Mouse (Mus musculus): ENCODE data around the gene Rbm24. TPM values are rescaled to one million over a fixed set of nuclear protein-coding genes. Genes with fewer than 3 reads are reported as not detected.

Rbm24 gene
- polyA plus RNA-seq, 1 experiment from 2014 or later = 2.7 TPM

DNA sequence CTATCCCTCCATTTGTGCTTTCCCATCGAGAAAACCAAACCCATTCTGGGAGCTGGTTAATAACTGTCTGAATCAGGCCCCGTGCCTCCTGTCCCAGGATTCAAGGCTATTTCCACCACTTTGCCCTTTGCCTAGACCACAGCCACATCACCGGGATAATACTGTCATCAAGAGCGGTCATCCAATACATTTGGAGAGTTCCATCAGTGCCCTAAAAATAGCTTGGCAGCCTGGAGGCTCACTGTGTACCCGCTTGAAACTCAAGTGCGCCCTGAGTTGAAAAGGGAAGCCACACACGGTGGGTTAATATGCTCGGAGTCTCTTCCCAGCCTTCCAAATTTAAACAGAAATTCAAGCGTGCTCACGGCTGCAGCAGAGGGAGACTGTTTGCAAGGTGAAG, 4.6 kb upstream of the Rbm24 start:
- H3K36me3 ChIP-seq (replicated peaks; ENCODE audit: control insufficient read depth, insufficient read depth) = no peaks in the 10 kb centered on the region
- no peaks in the 10 kb centered on the region for H3K4me1 ChIP-seq (replicated peaks; ENCODE audit: control insufficient read depth, insufficient read depth, low read length)
- no peak overlapping the region for H3K27ac ChIP-seq
- no peaks in the 10 kb centered on the region for H3K27me3 ChIP-seq (ENCODE audit: control insufficient read depth, insufficient read depth, low read length)
- H3K9me3 ChIP-seq (ENCODE audit: control insufficient read depth, low read length) = no peaks in the 10 kb centered on the region
- ATAC-seq (ENCODE audit: low FRiP score) = no peak
- H3K4me3 ChIP-seq (replicated peaks; ENCODE audit: low read length) = no peak overlapping the region
- 75% methylated on average over 10 of the region's 10 CpGs for WGBS
- no peak overlapping the region for H3K9ac ChIP-seq
- no peak for DNase-seq (ENCODE audit: low spot score)
- H3K4me2 ChIP-seq (replicated peaks) = no peak overlapping the region

DNA sequence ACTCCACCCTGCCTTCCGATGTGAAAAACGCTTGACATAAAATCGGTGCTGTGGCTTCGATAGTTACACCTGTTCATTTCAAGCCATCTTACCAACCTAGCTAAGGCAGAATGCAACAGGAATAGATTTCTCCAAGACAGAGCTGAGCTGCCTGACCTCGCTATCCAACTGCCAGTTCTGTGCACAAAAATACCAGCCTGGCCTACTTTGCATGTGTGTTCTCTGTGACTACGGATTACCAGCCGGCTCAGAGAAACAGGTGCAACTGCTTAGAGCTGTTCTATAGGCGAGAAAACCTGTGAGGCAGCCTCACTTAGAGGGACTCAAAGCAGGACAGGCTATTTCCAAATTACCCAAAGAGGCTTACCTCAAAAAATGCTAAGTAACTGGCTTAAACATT, 4.2 kb upstream of the Rbm24 start:
- H3K27me3 ChIP-seq (ENCODE audit: control insufficient read depth, insufficient read depth, low read length) = no peaks in the 10 kb centered on the region
- DNase-seq (ENCODE audit: low spot score) (no peak), ATAC-seq (ENCODE audit: low FRiP score) (no peak)
- H3K36me3 ChIP-seq (replicated peaks; ENCODE audit: control insufficient read depth, insufficient read depth) = no peaks in the 10 kb centered on the region
- H3K9ac ChIP-seq = no peak overlapping the region
- WGBS = 79% methylated on average over 8 of the region's 8 CpGs
- no peak overlapping the region for H3K4me3 ChIP-seq (replicated peaks; ENCODE audit: low read length)
- H3K27ac ChIP-seq = no peak overlapping the region
- H3K4me2 ChIP-seq (replicated peaks) = no peak overlapping the region
- 0 out of 2 replicates have a peak, but pooled peaks cover 1% of the 10 kb centered on the region for H3K4me1 ChIP-seq (replicated peaks; ENCODE audit: control insufficient read depth, insufficient read depth, low read length)
- H3K9me3 ChIP-seq (ENCODE audit: control insufficient read depth, low read length) = no peaks in the 10 kb centered on the region

DNA sequence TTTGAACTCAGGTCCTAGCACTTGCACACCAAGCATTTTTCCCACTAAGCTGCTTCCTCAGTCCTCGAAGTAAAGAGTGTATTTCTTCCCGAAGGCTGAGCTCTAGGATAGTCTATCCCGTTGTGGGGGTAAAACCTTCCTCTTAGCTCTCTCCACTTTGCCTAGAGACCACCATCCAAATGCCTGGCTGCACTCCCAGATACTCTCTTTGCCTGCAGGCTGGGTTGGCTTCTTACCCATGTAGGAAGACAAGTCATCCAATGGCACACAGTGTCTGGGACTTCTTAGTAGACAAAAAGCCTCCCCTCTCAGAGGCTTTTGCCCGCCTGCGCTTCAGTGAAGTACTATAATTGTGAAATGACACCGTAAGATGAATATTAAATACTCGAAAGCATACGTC, 2.2 kb upstream of the Rbm24 start:
- Histone ChIP-seq H3K27me3 (ENCODE audit: control insufficient read depth, insufficient read depth, low read length) (no peaks in the 10 kb centered on the region), H3K4me2 (replicated peaks) (no peak overlapping the region), H3K9me3 (ENCODE audit: control insufficient read depth, low read length) (no peaks in the 10 kb centered on the region), H3K4me1 (replicated peaks; ENCODE audit: control insufficient read depth, insufficient read depth, low read length) (0 out of 2 replicates have a peak, but pooled peaks cover 3% of the 10 kb centered on the region), H3K9ac (no peak overlapping the region), H3K4me3 (replicated peaks; ENCODE audit: low read length) (no peak overlapping the region), H3K36me3 (replicated peaks; ENCODE audit: control insufficient read depth, insufficient read depth) (no peaks in the 10 kb centered on the region), H3K27ac (no peak overlapping the region)
- no peak for ATAC-seq (ENCODE audit: low FRiP score)
- WGBS = 85% methylated on average over 8 of the region's 8 CpGs
- no peak for DNase-seq (ENCODE audit: low spot score)

DNA sequence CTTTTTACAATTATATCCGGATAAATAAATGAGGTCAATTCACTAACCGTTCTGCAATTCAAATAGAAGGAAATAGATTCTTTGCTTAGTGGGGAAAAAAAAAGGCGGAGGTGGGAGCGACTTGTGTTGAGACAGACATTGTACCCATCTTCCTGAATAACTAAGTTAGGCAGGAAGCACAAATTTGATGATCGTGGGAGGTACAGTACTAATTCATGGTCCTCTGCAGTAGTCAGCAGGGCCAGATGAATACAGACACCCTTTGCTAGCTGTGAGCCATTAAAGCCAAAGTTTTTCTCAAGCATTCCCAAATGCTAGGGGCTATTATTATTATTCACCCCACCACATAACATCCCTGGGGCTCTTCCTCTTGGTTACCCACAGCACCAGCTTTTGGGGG, 640 bp upstream of the Rbm24 start:
- Histone ChIP-seq H3K27me3 (ENCODE audit: control insufficient read depth, insufficient read depth, low read length) (no peaks in the 10 kb centered on the region), H3K27ac (no peak overlapping the region), H3K4me2 (replicated peaks) (peak overlapping the region; percentile 97), H3K4me1 (replicated peaks; ENCODE audit: control insufficient read depth, insufficient read depth, low read length) (peaks cover 6% of the 10 kb centered on the region; the same call in 1 of the 2 replicates), H3K9me3 (ENCODE audit: control insufficient read depth, low read length) (no peaks in the 10 kb centered on the region), H3K36me3 (replicated peaks; ENCODE audit: control insufficient read depth, insufficient read depth) (0 out of 2 replicates have a peak, but pooled peaks cover 3% of the 10 kb centered on the region), H3K9ac (0 out of 2 replicates have a peak overlapping the region, but pooled peaks have one; percentile 87), H3K4me3 (replicated peaks; ENCODE audit: low read length) (peak overlapping the region; percentile 66)
- WGBS = 73% methylated on average over 5 of the region's 5 CpGs
- DNase-seq (ENCODE audit: low spot score) = no peak
- no peak for ATAC-seq (ENCODE audit: low FRiP score)

DNA sequence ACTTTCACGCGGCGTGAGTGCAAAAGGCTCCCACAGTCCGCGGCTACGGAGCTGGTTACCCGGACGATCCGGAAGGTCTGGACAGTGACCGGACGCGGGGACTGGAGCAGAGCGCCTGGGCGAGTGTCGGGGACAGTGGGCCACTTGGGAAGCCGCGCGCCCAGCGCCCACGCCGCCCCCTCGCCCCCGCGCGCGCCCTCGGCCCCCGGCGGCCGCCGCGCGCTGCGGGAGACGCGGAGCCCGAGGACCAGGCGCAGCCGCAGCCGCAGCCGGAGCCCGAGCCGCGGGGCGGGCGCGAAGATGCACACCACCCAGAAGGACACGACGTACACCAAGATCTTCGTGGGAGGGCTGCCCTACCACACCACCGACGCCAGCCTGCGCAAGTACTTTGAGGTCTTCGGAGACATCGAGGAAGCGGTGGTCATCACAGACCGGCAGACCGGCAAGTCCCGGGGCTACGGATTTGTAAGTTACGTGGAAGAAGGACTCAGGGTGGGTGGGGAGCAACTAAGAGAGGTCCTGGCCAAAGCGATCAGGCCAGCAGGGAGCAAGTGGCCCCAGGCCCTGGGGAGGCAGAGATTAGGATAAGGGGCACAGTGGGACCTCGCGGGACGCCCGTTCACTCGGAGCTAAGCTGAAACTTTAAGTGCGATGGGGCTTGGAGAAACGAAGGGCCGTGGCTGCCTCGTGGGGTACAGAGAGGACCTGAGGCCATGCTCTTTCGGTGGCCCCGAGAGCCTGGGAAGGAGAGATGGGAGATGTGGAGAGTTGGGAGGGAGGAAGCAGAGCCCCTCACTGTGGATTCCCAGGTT, 704 bp downstream of the Rbm24 start:
- peaks cover 6% of the 10 kb centered on the region; the same call in 1 of the 2 replicates for H3K4me1 ChIP-seq (replicated peaks; ENCODE audit: control insufficient read depth, insufficient read depth, low read length)
- ATAC-seq (ENCODE audit: low FRiP score) (peak; percentile 54), DNase-seq (ENCODE audit: low spot score) (no peak)
- 0 out of 2 replicates have a peak, but pooled peaks cover 3% of the 10 kb centered on the region for H3K36me3 ChIP-seq (replicated peaks; ENCODE audit: control insufficient read depth, insufficient read depth)
- no peaks in the 10 kb centered on the region for H3K9me3 ChIP-seq (ENCODE audit: control insufficient read depth, low read length)
- peak overlapping the region; percentile 87 for H3K9ac ChIP-seq
- WGBS = under 1% methylated on average over 73 of the region's 73 CpGs
- H3K4me2 ChIP-seq (replicated peaks) = peak overlapping the region; percentile 97
- H3K4me3 ChIP-seq (replicated peaks; ENCODE audit: low read length) = peak overlapping the region; percentile 66
- H3K27ac ChIP-seq = peak overlapping the region; percentile 64
- no peaks in the 10 kb centered on the region for H3K27me3 ChIP-seq (ENCODE audit: control insufficient read depth, insufficient read depth, low read length)

DNA sequence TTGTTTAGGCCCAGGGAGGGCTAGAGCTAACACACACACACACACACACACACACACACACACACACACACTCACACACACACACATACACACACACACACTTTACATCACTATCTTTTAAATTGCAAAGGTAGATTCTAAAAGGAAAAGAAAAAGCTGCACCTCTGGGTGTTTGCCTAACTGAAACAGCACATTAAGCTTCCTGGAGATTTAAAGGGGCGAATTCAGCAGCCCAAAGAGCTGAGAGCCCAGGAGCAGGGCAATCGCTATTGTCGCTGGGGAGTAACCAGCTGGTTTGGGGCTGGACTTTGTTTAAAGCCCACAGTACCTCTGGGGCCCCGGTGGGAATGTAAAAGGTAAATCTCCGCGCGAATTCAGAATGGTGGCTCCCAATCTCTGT, 1.4 kb downstream of the Rbm24 start:
- DNase-seq (ENCODE audit: low spot score) (no peak), ATAC-seq (ENCODE audit: low FRiP score) (no peak)
- Histone ChIP-seq H3K27ac (no peak overlapping the region), H3K4me3 (replicated peaks; ENCODE audit: low read length) (peak overlapping the region; percentile 66), H3K9me3 (ENCODE audit: control insufficient read depth, low read length) (no peaks in the 10 kb centered on the region), H3K27me3 (ENCODE audit: control insufficient read depth, insufficient read depth, low read length) (no peaks in the 10 kb centered on the region), H3K4me2 (replicated peaks) (peak overlapping the region; percentile 97), H3K4me1 (replicated peaks; ENCODE audit: control insufficient read depth, insufficient read depth, low read length) (peaks cover 6% of the 10 kb centered on the region; the same call in 1 of the 2 replicates), H3K36me3 (replicated peaks; ENCODE audit: control insufficient read depth, insufficient read depth) (0 out of 2 replicates have a peak, but pooled peaks cover 3% of the 10 kb centered on the region), H3K9ac (peak overlapping the region; percentile 87)
- WGBS = 7% methylated on average over 7 of the region's 7 CpGs

DNA sequence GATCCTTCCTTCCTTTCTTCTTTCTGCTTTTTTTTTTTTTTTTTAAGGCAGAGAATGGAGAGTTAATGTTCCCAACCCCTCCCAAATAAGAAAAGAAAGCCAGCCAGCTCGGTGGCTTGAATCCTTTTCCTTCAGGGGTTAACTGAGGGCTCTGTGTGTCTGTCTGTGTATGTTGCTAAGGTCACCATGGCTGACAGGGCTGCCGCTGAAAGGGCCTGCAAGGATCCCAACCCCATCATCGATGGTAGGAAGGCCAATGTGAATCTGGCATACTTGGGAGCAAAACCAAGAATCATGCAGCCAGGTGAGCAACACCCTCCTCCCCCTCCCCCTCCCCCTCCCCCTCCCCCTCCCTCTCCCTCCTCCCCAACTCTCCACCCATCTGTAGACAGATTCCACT, 1.9 kb downstream of the Rbm24 start:
- H3K27me3 ChIP-seq (ENCODE audit: control insufficient read depth, insufficient read depth, low read length) = no peaks in the 10 kb centered on the region
- DNase-seq (ENCODE audit: low spot score) (no peak), ATAC-seq (ENCODE audit: low FRiP score) (no peak)
- H3K4me2 ChIP-seq (replicated peaks) = peak overlapping the region; percentile 97
- H3K27ac ChIP-seq = no peak overlapping the region
- 6% methylated on average over 3 of the region's 3 CpGs for WGBS
- 0 out of 2 replicates have a peak, but pooled peaks cover 3% of the 10 kb centered on the region for H3K36me3 ChIP-seq (replicated peaks; ENCODE audit: control insufficient read depth, insufficient read depth)
- no peaks in the 10 kb centered on the region for H3K9me3 ChIP-seq (ENCODE audit: control insufficient read depth, low read length)
- peak overlapping the region; percentile 87 for H3K9ac ChIP-seq
- peak overlapping the region; percentile 66 for H3K4me3 ChIP-seq (replicated peaks; ENCODE audit: low read length)
- H3K4me1 ChIP-seq (replicated peaks; ENCODE audit: control insufficient read depth, insufficient read depth, low read length) = peaks cover 6% of the 10 kb centered on the region; the same call in 1 of the 2 replicates

DNA sequence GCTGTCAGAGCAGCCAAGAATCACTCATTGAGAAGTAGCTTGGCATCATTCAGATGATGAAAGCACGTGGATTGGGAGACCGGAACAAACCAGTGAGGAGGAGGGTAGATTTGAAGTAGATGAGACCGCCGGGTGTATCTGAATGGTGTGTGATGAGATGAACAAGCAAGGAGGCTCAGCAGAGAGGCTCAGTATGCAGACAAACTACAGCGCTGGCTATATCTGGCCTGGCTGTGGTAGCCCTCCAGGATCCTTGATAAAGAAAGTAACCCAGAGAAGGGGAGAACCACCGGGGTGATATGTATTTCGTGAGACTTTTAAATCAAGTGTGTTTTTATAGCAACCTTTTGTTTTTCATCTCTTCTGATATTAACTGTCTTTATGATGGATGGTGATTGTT, 5.6 kb downstream of the Rbm24 start:
- Histone ChIP-seq H3K9me3 (ENCODE audit: control insufficient read depth, low read length) (no peaks in the 10 kb centered on the region), H3K36me3 (replicated peaks; ENCODE audit: control insufficient read depth, insufficient read depth) (peaks cover 4% of the 10 kb centered on the region; the same call in 1 of the 2 replicates), H3K27me3 (ENCODE audit: control insufficient read depth, insufficient read depth, low read length) (no peaks in the 10 kb centered on the region), H3K4me3 (replicated peaks; ENCODE audit: low read length) (no peak overlapping the region), H3K27ac (no peak overlapping the region), H3K4me2 (replicated peaks) (no peak overlapping the region), H3K4me1 (replicated peaks; ENCODE audit: control insufficient read depth, insufficient read depth, low read length) (peaks cover 6% of the 10 kb centered on the region; the same call in 1 of the 2 replicates), H3K9ac (no peak overlapping the region)
- 94% methylated on average over 7 of the region's 7 CpGs for WGBS
- DNase-seq (ENCODE audit: low spot score) = no peak
- no peak for ATAC-seq (ENCODE audit: low FRiP score)

DNA sequence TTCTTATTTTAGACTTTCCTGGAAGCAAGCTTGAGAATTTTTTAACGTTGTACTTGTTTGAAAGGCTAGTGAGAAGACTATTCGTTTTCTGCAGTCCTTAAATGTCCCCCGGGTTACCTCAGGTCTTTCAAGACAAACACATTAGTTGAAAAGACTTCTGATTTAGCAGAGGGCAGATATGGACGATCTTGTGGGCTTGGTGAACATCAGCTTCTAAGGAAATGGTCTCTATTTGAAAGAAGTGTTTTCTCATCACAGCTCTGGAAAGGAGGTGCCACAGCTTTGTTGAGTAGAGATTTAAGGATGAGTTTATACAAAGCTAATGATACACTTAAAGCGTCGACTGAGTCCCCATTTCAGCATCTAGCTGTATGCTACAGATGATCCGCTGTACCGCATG, 6.1 kb downstream of the Rbm24 start:
- no peak overlapping the region for H3K27ac ChIP-seq
- no peak overlapping the region for H3K9ac ChIP-seq
- no peaks in the 10 kb centered on the region for H3K27me3 ChIP-seq (ENCODE audit: control insufficient read depth, insufficient read depth, low read length)
- H3K36me3 ChIP-seq (replicated peaks; ENCODE audit: control insufficient read depth, insufficient read depth) = peaks cover 10% of the 10 kb centered on the region; the same call in 1 of the 2 replicates
- no peaks in the 10 kb centered on the region for H3K9me3 ChIP-seq (ENCODE audit: control insufficient read depth, low read length)
- peaks cover 3% of the 10 kb centered on the region; the same call in 1 of the 2 replicates for H3K4me1 ChIP-seq (replicated peaks; ENCODE audit: control insufficient read depth, insufficient read depth, low read length)
- H3K4me2 ChIP-seq (replicated peaks) = no peak overlapping the region
- no peak for ATAC-seq (ENCODE audit: low FRiP score)
- WGBS = 92% methylated on average over 8 of the region's 8 CpGs
- DNase-seq (ENCODE audit: low spot score) = no peak
- H3K4me3 ChIP-seq (replicated peaks; ENCODE audit: low read length) = no peak overlapping the region
